Mouse (Mus musculus): ENCODE data around the gene Olfr1359.
A peak's percentile ranks its signal among the peaks of the same experiment; 100 is the strongest.

Gene Olfr1359

GRCm38 (mm10) chr13:21722993-21723836 lies 25.3 kb downstream of the Olfr1359 start:
- peak; percentile 64 for DNase-seq (ENCODE audit: low spot score)

DNA sequence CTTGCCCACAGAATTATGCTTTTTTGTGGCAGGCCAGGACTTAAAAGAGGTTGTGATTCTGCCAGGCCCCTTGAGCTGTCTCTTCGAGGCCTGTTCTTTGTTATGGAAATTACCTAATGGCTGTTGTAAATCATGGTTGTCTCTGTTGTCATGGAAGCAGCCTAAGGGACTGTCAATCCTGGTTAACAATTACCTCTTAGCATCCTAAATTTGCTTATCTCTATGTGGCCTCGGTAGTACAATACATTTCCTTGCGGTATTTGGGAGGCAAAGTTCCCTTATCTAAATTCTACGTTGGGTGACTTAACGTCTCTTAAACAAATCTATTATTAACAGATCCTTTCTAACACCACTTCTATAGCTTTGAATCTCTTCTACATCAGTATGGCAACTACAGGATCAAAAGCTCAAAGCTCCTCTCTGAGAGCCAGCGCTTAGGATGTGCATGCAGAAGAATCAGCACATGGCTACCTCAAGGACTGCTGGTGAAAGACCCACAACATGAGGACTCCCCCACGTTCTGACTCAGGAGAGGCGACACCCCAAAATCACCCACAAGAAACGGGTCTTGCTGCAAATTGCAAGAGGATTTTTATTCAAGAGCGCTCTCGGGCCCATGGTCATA lies 30.1 kb downstream of the Olfr1359 start:
- DNase-seq (ENCODE audit: low spot score): peak; percentile 79

DNA sequence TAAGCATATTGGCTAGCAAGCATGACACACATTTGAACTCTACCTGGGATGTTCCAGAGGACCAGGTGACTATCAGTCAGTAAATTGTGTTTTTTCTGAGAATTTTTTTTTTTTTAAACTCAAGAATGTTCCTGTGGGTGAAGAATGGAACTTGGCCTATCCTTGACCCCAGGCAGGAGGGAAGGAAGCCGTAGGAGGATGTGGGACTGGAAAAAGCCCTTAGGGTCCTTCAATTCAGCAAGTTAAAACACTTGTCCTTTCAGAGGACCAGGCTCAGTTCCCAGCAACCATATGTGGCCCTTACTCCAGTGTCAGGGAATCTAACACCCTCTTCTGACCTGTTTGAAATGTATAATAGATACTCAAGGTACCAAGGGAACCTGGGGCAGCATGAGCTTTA lies 31.6 kb downstream of the Olfr1359 start:
- no peak for DNase-seq (ENCODE audit: low spot score)

DNA sequence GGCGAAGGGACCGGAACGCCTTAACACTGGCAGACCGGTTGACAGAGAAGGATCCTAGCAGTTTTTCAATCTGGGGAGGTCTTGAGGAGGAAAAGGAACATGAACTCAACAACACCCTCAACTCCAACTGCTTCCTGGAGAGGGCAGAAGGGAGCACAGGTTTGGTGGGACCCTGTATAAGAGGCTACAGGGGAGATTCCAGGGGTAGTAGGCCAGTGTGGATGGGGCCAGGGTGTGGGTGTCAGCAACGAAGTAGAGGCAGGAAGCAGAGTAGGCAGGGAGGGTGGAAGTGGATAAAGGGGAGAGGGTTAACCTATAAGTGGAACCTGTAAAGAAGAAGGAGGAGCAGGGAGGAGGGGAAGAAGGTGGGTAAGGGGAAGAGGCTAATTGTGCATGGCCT lies 35.6 kb downstream of the Olfr1359 start:
- DNase-seq (ENCODE audit: low spot score): peak; percentile 62

DNA sequence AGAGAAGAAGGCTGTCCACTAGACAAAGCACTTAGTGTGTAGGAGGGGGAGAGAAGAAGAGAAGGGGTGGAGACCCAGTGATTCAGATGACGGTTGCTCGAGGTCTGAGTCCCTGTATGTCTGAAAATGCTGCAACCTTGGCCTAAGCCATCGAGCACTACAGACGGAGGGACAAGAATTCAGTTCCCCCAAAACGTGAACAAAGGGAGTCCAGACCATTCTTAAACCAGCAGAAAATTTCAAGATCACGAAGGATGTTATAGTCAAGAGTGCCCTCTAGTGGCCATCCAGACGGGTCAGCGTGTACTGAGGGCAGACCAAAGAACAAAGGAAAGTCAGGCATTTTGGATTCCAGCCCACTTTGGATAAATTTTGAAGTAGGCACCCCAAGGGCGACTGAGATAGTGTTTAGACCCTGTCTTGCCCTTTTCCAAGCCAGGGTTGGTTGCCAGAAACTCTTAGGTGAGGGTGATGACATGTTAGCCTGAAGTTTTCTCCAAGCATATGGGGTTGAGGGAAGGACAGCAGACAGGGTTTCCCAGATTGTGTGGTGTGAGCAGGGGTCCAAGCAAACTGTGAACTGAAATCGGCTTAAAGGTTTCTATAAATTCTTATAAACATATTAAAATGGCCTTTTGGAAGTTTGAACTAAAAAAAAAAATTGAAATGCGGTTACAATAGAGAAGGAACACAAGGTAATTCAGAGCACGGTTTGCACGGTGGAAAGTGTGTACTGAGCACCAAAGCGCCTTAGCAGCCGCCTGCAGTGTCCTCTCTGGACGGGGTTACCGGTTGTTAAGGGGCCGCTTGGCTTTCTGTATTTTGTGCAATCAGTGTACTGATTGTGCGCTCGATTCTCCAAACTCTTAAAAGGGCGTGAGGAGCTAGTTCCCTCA lies 36.3 kb downstream of the Olfr1359 start:
- peak; percentile 97 for DNase-seq (ENCODE audit: low spot score)

DNA sequence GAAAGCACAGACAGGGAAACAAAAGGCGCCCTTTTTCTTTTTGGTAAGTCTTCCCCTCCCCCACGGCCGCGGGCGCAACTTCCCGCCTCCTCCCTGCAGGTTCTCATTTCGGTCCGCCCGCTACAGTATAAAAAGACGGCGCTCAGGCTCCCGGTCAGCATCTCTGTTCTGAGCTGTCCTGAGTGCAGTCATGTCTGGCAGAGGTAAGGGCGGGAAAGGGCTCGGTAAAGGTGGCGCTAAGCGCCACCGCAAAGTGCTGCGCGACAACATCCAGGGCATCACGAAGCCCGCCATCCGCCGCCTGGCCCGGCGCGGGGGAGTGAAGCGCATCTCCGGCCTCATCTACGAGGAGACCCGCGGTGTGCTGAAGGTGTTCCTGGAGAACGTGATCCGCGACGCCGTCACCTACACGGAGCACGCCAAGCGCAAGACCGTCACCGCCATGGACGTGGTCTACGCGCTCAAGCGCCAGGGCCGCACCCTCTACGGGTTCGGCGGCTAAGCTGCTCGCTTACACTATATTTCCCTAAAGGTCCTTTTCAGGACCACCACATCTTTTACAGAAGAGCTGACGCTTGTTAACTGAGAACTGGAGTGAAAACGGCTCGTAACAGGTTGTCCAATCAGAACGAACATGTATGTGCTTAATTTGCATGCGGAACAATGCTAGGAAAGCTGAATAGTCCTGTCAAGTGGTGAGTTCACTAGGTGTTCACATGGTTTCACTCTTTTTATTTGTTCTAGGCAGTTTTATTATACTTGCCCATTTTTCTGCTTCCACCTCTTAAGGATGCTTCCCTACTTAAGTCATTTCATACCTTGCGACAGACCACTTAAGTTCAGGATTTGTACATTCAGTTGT lies 37.2 kb downstream of the Olfr1359 start, which contains the start of gene Hist1h4j:
Hist1h4j (plus strand) TSS at position 159 of the 862 bp plus-strand sequence.
- peak; percentile 96 for DNase-seq (ENCODE audit: low spot score)

GRCm38 (mm10) chr13:21745006-21745405 lies 47.1 kb downstream of the Olfr1359 start:
- no peak for DNase-seq (ENCODE audit: low spot score)

DNA sequence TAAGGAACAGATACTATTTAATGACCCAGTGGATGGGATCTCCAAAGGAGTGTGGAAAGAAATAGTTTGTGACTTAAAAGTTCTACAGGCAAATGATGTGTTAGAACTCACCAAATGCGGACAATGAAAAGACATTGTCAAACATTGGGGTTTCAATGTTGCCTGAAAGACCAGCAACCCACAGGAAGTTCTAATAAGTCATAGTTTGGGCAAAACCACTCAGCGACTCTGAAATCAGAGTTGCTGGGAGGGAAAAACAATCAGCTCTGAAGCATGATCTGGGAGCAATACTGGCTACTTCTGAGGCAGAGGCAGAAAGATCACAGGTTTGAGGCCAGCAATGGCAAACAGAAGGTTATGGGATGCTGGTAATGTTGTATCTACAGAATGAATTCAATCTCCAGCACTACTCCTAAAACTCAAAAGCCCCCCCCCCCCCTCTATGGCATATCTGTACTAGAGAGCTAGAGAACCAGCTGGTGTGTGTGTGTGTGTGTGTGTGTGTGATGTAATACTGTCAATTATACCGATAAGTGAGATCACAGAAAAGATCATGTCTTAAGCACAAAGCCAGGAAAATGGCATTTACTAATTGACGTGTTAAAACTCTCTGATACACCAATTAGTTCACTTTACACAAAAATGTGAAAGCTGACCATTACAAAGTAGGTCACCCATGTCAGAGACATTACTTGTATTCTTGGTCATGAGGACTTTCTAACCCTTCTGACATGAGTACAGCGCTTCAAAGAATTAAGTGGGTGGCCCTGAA lies 51.7 kb downstream of the Olfr1359 start:
- peak; percentile 76 for DNase-seq (ENCODE audit: low spot score)

- peak; percentile 97 for DNase-seq (ENCODE audit: low spot score)
Measured at GRCm38 (mm10) chr13:21750159-21751017, 52.5 kb downstream of the Olfr1359 start, which contains the start of gene Hist1h4k. TSS of gene Hist1h4k (minus strand) at chr13:21750505.

DNA sequence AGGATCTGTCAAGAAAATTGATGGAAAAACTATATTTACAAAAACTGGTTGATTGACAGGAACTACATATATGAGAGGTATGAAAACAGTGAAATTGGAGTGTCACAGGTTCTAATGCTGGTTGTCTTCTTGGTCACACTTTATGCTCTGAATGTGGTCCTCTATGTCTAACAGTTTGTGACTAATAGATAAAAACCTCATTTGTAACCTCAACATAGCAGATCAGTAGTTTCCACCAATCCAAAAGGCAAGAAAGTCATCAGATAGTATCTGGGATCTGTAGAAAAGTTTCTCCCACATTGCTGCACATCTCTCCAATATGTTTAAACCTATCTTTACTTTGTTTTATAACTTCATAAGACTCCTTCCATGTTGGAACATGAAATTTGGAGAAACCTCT lies 53.5 kb downstream of the Olfr1359 start:
- DNase-seq (ENCODE audit: low spot score): peak; percentile 18

GRCm38 (mm10) chr13:21751827-21752226 lies 53.9 kb downstream of the Olfr1359 start:
- DNase-seq (ENCODE audit: low spot score): peak; percentile 40

GRCm38 (mm10) chr13:21752356-21752755 lies 54.4 kb downstream of the Olfr1359 start:
- DNase-seq (ENCODE audit: low spot score): peak; percentile 59

DNA sequence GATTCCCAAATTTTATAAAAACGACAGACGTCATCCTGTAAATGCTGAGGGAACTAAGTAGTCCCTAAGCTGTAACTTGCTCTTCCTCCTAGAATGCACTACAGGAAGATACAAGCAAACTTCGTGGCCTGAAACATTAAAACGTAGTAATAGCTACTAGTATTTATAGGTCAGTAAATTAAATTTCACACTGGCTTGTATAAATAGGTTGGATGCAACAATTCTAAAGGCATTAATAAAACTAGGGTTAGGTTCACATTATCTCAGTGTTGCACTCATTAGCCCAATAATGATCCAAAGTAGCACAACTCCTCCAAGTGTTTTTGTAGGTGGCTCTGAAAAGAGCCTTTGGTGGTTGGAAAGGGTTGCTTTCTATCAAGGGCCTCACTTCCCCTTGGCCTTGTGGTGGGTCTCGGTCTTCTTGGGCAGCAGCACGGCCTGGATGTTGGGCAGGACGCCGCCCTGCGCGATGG lies 55.2 kb downstream of the Olfr1359 start:
- DNase-seq (ENCODE audit: low spot score): peak; percentile 75

DNA sequence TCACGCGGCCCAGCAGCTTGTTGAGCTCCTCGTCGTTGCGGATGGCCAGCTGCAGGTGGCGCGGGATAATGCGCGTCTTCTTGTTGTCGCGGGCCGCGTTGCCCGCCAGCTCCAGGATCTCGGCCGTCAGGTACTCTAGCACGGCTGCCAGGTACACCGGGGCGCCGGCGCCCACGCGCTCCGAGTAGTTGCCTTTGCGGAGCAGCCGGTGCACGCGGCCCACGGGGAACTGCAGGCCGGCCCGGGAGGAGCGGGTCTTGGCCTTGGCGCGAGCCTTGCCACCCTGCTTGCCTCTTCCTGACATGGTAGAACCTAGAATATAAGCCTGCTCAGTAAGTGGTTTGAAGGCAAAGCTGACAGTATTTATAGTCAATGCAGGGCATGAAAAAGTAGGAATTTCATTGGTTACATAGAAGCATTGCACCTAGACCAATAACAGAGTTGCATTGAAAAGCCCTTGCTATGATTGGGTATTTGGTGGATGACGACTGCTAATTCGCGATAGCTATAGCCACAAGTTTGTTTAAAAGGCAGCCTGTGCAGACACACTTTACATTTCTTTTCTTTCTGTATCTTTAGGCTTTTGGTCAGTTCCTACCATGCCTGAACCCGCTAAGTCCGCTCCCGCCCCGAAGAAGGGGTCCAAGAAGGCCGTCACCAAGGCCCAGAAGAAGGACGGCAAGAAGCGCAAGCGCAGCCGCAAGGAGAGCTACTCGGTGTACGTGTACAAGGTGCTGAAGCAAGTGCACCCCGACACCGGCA lies 55.8 kb downstream of the Olfr1359 start, which contains the start of the genes Hist1h2ak and Hist1h2bn:
Hist1h2ak (minus strand) TSS at position 304 of the 762 bp plus-strand sequence.
Hist1h2bn (plus strand) TSS at position 600 of the 762 bp plus-strand sequence.
- DNase-seq (ENCODE audit: low spot score): peak; percentile 97

DNA sequence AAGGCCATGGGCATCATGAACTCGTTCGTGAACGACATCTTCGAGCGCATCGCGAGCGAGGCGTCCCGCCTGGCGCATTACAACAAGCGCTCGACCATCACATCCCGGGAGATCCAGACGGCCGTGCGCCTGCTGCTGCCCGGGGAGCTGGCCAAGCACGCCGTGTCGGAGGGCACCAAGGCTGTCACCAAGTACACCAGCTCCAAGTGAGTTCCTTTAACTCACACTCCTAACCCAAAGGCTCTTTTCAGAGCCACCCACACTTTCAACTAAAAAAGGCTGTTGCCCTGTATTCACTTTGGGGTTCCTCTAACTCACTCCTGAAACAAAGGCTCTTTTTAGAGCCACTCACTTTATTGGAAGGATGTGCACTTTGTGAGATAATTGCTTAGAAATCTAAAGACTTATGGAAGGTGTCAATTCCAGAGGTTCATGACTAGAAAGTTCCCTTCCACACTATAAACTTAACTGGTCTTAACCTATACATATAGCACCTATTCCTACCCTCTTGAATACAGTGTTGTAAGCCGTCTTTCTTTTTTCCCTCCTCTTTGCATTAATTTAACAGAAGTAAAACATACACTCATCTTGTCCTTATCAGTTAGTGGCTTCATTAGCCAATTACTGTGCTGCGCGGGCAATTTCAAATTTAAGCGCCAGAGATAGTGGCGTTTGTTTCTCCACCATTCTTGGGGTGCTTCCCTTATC lies 56.5 kb downstream of the Olfr1359 start:
- DNase-seq (ENCODE audit: low spot score): peak; percentile 77

- DNase-seq (ENCODE audit: low spot score): peak; percentile 33
Measured at GRCm38 (mm10) chr13:21755707-21756106, 57.8 kb downstream of the Olfr1359 start.

Measured in embryo, embryonic 10.5 days (tissue).